Mouse (Mus musculus) lung, embryonic 14.5 days (tissue): ENCODE measurements at regions not wholly inside any gene's neighbourhood (a gene's known extent, or its start where the extent isn't known, plus 50 kb on each side); places are given as distances from the start of the nearest gene placed in this dataset.

Source experiments
- ATAC-seq: fragments of 200-750 bp; cut with Nextera tagmentation; 2 replicates; pipeline ENCODE4 v1.8.0; 2017; ENCODE audit warnings: mild to moderate bottlenecking, moderate TSS enrichment, moderate library complexity; ENCODE audit not compliant: insufficient read depth
- DNase-seq: peaks from one replicate; pipeline ENCODE4 v3.0.0-alpha.2; 2015
- H3K27ac ChIP-seq: fragments of 300-500 bp; sonication (generic); 2 replicates; pipeline ENCODE4 v1.5.1; 2014; ENCODE audit warnings: low read depth, mild to moderate bottlenecking, moderate library complexity
- H3K27me3 ChIP-seq: fragments of 300-500 bp; sonication (generic); 2 replicates; pipeline ENCODE4 v1.6.1; 2014; ENCODE audit warnings: low read length, control low read depth; ENCODE audit not compliant: insufficient read depth
- H3K36me3 ChIP-seq: fragments of 300-500 bp; sonication (generic); 2 replicates; pipeline ENCODE4 v1.6.1; 2014; ENCODE audit warnings: control low read depth; ENCODE audit not compliant: insufficient read depth
- H3K4me1 ChIP-seq: fragments of 300-500 bp; sonication (generic); 2 replicates; pipeline ENCODE4 v1.6.1; 2014; ENCODE audit warnings: antibody characterized with exemption, control low read depth; ENCODE audit not compliant: insufficient read depth
- H3K4me2 ChIP-seq: fragments of 300-500 bp; sonication (generic); 2 replicates; pipeline ENCODE4 v1.6.1; 2014; ENCODE audit warnings: mild to moderate bottlenecking
- H3K4me3 ChIP-seq: fragments of 300-500 bp; sonication (generic); 2 replicates; pipeline ENCODE4 v1.5.1; 2014; ENCODE audit warnings: low read depth, low read length
- H3K9ac ChIP-seq: fragments of 300-500 bp; sonication (generic); 2 replicates; pipeline ENCODE4 v1.6.1; 2014
- H3K9me3 ChIP-seq: fragments of 300-500 bp; sonication (generic); 2 replicates; pipeline ENCODE4 v1.6.1; 2016; ENCODE audit warnings: low read depth, low read length, control low read depth
- CTCF ChIP-seq: IDR thresholded peaks from 2 replicates; pipeline ENCODE4 v1.5.1; 2016; ENCODE audit warnings: antibody characterized with exemption, low read depth
- WGBS: fragments of 180-500 bp; shearing (Covaris S2); extraction: QIAGEN DNeasy Blood & Tissue Kit; methylation state at CpG from one replicate; pipeline ENCODE4 v1.1.7; 2014; 5-methylcytosine and 5-hydroxymethylcytosine counted together

DNA sequence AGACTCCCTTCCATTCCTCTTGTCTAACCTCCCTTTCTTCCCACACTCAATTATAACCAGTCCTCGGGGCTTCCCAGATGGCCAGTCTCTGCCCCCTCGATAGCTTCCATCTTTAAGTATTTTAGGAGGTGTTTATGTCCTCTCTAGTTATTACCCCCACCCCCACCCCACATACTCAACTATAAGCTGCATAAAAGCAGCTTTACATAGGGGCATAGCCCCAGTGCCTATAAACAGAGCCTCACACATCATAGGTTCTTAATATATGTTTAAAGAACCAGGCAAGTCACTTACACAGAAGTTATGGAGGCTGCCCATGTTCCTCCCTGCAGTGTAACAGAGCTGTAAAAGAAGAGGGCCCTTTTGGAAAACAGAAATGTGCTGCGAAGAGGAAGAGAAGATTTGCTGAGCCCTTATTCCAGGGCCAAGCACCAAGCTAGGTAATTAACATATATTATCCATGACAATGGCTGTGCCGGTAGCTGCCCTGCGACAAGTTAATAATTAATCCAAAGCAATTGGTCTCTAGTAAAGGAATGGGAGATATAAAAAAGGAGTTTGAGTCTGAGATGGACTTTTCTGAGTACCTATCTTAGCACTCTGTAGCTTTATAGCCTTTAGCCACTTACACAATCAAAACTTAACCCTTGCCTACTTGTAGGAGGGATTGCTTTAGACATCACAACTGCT is 63.6 kb upstream of the Oxtr start:
- no peak overlapping the region for H3K9ac ChIP-seq
- no peak overlapping the region for H3K4me2 ChIP-seq
- H3K4me1 ChIP-seq, result no peaks in the 10 kb centered on the region
- no peak overlapping the region for H3K27ac ChIP-seq
- no peaks in the 10 kb centered on the region for H3K36me3 ChIP-seq
- ATAC-seq (no peak), DNase-seq (no peak)
- H3K9me3 ChIP-seq, result no peaks in the 10 kb centered on the region
- TF ChIP-seq CTCF, result no peak
- 51% methylated on average over 5 of the region's 5 CpGs for WGBS
- H3K4me3 ChIP-seq, result no peak overlapping the region
- H3K27me3 ChIP-seq, result no peaks in the 10 kb centered on the region

DNA sequence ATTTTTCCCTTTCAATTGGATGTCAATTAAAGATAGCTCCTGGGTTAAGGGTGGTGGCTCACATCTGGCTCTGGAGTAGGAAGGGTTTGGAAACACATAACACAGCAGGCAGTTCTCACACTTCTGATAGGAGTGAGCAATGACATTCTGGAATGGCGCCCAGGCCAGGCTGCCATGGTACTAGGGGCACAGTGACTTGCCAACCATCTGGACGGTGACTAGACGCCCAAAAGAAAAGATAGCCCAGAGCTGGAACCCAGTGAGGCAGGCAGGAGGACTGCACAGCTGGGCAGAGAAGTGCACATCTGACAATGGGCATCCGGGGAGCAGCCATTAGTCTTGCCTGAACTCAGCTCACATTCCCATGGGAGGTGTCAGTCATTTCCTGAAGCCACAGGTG is 62.8 kb upstream of the Oxtr start:
- Histone ChIP-seq H3K9me3 (no peaks in the 10 kb centered on the region), H3K27me3 (no peaks in the 10 kb centered on the region), H3K4me1 (no peaks in the 10 kb centered on the region), H3K36me3 (no peaks in the 10 kb centered on the region), H3K4me2 (no peak overlapping the region), H3K9ac (no peak overlapping the region), H3K4me3 (no peak overlapping the region), H3K27ac (no peak overlapping the region)
- TF ChIP-seq CTCF, result no peak
- 68% methylated on average over 4 of the region's 4 CpGs for WGBS
- DNase-seq, result no peak
- no peak for ATAC-seq

DNA sequence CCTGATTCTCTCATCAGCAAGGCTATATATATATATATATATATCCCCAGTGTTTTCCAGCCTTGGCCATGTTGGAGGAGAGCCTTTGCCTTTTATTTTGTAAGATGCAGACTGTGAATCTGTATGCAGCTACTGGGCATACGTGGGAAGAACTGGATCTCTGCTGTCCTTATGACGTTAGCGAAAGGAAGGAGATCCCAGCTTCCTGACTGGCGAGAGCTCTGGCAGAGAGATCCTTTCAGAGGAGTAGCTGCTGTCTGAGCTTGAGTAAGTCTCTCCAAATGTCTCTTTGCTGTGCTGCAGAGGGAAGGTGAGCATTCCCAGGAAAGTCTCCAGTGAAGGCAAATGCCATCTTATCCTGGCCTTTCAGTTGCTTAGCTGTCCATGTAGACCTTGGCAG is 61.6 kb upstream of the Oxtr start:
- H3K27ac ChIP-seq, result no peak overlapping the region
- no peak overlapping the region for H3K4me2 ChIP-seq
- H3K9ac ChIP-seq, result no peak overlapping the region
- no peaks in the 10 kb centered on the region for H3K27me3 ChIP-seq
- no peak for DNase-seq
- no peaks in the 10 kb centered on the region for H3K4me1 ChIP-seq
- H3K36me3 ChIP-seq, result no peaks in the 10 kb centered on the region
- no peaks in the 10 kb centered on the region for H3K9me3 ChIP-seq
- TF ChIP-seq CTCF, result no peak
- H3K4me3 ChIP-seq, result no peak overlapping the region
- WGBS, result 59% methylated on average over 4 of the region's 4 CpGs
- ATAC-seq, result no peak

DNA sequence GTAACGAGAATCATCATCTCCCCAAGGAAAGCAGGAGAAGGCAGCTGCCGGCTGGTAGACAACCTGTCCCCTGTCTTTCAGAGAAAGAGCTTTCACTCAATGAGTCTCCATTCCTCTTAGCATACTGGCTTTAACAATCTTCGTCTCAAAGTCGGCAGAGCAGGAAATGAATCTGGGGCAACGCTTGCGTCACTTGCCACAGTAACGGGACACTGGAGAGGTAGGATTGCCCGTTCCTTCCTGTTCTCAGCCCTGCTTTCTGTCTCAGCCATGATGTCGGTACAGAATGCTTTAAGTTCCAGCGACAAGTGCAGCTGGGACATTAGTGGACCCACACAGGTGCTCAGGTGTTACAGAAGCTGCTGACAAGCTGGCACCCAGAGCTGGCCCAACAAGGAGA is 57.5 kb upstream of the Oxtr start:
- no peak overlapping the region for H3K9ac ChIP-seq
- no peaks in the 10 kb centered on the region for H3K9me3 ChIP-seq
- 77% methylated on average over 10 of the region's 10 CpGs for WGBS
- no peak overlapping the region for H3K4me2 ChIP-seq
- no peak overlapping the region for H3K27ac ChIP-seq
- no peaks in the 10 kb centered on the region for H3K36me3 ChIP-seq
- ATAC-seq (no peak), DNase-seq (no peak)
- H3K4me1 ChIP-seq, result no peaks in the 10 kb centered on the region
- no peak for TF ChIP-seq CTCF
- no peak overlapping the region for H3K4me3 ChIP-seq
- H3K27me3 ChIP-seq, result no peaks in the 10 kb centered on the region

DNA sequence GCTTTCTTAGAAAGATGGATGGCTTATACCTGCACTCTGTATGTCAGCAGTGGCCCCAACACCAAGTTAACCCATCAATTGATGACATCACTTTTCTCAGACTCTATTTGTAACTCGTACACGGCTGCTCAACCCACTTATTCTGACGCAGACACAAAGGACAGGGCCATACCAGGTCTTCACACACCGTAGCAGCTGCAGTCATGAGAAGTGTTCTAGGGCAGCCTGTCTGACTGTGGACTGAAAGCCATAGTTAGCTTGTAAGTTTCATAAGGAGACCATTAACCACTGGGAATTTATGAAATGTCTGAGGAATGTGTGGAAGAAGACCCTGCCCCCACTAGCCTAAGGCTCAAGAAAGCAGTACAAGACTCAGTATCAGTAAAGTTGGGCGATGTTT is 56.3 kb upstream of the Oxtr start:
- H3K9ac ChIP-seq, result no peak overlapping the region
- DNase-seq (no peak), ATAC-seq (no peak)
- no peak overlapping the region for H3K27ac ChIP-seq
- H3K36me3 ChIP-seq, result no peaks in the 10 kb centered on the region
- no peaks in the 10 kb centered on the region for H3K27me3 ChIP-seq
- WGBS, result 47% methylated on average over 5 of the region's 5 CpGs
- no peaks in the 10 kb centered on the region for H3K4me1 ChIP-seq
- no peaks in the 10 kb centered on the region for H3K9me3 ChIP-seq
- no peak overlapping the region for H3K4me3 ChIP-seq
- no peak overlapping the region for H3K4me2 ChIP-seq
- TF ChIP-seq CTCF, result no peak

DNA sequence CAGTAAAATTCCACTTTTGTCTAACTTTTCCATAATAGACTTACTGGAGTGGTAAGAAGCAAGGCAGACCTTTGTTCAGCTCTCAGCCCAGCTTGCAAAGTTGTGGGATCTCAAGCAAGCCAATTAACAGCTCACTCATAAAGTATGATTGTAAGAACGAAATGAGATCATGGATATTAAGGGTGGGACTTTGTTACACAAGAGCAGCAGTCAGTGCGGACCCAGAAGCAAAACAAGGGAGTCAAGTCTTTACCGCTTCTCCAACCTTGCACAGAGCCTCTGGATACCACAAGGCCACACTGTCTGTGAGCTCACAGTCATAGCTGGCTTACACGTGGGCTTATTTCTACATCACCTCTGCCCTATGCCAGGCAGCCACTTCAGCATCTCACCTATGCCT is 54.6 kb upstream of the Oxtr start:
- no peaks in the 10 kb centered on the region for H3K27me3 ChIP-seq
- TF ChIP-seq CTCF, result no peak
- H3K9me3 ChIP-seq, result no peaks in the 10 kb centered on the region
- no peaks in the 10 kb centered on the region for H3K36me3 ChIP-seq
- H3K4me3 ChIP-seq, result no peak overlapping the region
- H3K9ac ChIP-seq, result no peak overlapping the region
- 68% methylated on average over 4 of the region's 4 CpGs for WGBS
- no peak for ATAC-seq
- no peak overlapping the region for H3K27ac ChIP-seq
- no peaks in the 10 kb centered on the region for H3K4me1 ChIP-seq
- no peak for DNase-seq
- H3K4me2 ChIP-seq, result no peak overlapping the region

DNA sequence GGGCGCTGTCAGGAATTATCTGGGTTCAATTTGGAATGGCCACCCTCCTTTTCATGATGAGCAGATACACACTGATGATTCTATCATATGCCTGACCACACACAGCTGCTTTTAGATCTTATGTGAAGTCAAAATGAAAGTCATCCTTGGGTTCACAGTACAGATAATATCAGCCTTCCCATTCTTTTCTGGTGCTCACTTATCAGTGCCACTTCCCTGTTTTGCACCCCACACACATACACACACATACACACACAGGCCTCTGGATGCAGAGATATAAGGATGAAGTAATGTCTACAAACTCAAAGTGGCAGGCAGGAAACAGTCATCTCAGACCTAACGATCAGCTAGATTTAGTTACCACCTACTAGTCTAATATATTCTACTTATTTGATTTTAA is 52.9 kb upstream of the Oxtr start:
- ATAC-seq (no peak), DNase-seq (no peak)
- no peak for TF ChIP-seq CTCF
- H3K4me2 ChIP-seq, result no peak overlapping the region
- no peaks in the 10 kb centered on the region for H3K27me3 ChIP-seq
- no peaks in the 10 kb centered on the region for H3K9me3 ChIP-seq
- no peak overlapping the region for H3K27ac ChIP-seq
- H3K4me3 ChIP-seq, result no peak overlapping the region
- H3K9ac ChIP-seq, result no peak overlapping the region
- WGBS, result 80% methylated on average over 2 of the region's 2 CpGs
- H3K4me1 ChIP-seq, result no peaks in the 10 kb centered on the region
- H3K36me3 ChIP-seq, result no peaks in the 10 kb centered on the region
